Comparison of ENCODE assay signal across 9 mouse cellular contexts in the genomic region with DNA sequence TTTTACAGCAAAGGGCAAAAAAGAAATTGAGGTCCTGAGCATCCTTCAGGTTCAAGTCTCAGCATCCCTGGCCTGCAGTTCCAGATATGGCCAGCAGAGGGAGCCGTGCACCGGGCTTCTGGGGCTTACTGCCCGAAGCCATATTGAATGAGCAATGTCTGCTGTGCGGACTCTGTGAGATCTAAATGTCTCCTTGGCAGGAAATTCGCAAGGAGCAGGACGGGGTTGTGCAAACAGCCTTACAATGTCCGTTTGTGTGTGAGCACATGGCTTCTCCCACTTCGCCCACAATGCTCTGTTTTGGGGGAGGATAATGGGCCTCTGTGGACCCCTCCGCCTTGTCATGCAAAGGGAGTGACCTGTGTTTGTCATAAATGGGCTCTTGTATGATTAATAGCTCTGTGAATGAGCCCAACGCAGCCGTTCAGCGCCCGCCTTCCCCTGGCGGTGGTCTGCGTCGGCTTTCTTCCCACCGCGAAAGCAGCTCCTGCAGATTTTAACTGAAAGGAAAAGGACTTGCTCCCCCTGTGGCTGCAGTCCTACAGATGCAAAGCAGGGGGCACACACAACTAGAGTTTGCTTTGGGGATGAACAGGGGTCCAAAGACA.
A peak's percentile ranks its signal among the peaks of the same experiment; 100 is the strongest.
DNase-seq lines count a peak whose midpoint lies in the region; ATAC-seq and TF ChIP-seq lines count a peak whose summit lies in the region.
"Had no signal": no experiment of that assay in that cellular context is flagged by ENCODE, and none has a peak within 500 bp of the region (broad histone marks: within the 10 kb centered on the region; RNA-seq: fewer than 3 reads in every experiment).

No protein-coding gene starts in this region.

- TF ChIP-seq CTCF in forebrain, postnatal 0 days (IDR thresholded peaks at IDR 0.05; ENCODE audit: low read depth): peak; percentile 99

- H3K4me1 ChIP-seq in ES-E14 (ENCODE audit: control insufficient read depth in 2 of 2, insufficient read depth in 2 of 2, low read length in 2 of 2, poor library complexity in 1 of 2): peaks cover 2 to 10% of the 10 kb centered on the region in 2 experiments; a peak in 1 of 4 replicates
- H3K4me1 ChIP-seq in forebrain, postnatal 0 days (ENCODE audit: insufficient read depth): peaks cover 4% of the 10 kb centered on the region; the same call in 1 of the 2 replicates

- in situ Hi-C loops in ES-E14 (cut with MboI; ENCODE audit: low sequenced_read_pairs in 2 of 2, unreplicated experiment in 2 of 2): loop anchor here in 1 of 2 experiments (5.0 to 10.0 kb wide), 2 partner anchors 74 to 891 kb away; no protein-coding TSS in a partner anchor

- intact Hi-C loops in heart, postnatal 36 days (cut with DNase I): loop anchor here (1.0 to 5.0 kb wide), 4 partner anchors 73 to 892 kb away; a partner anchor contains a TSS

- no peak overlapping the region for H3K27ac ChIP-seq in ES-E14 (ENCODE audit: insufficient read depth, low read depth, low read length, poor library complexity, severe bottlenecking)
- peak overlapping the region; percentile 84 for H3K27ac ChIP-seq in forebrain, postnatal 0 days (ENCODE audit: low read depth, low read length)

- no peaks in the 10 kb centered on the region for H3K27me3 ChIP-seq in forebrain, postnatal 0 days (ENCODE audit: insufficient read depth, low read length)

- H3K9me3 ChIP-seq in ES-E14 (ENCODE audit: control insufficient read depth, insufficient read depth, low read depth, low read length): no peaks in the 10 kb centered on the region
- no peaks in the 10 kb centered on the region for H3K9me3 ChIP-seq in forebrain, postnatal 0 days (ENCODE audit: low read length)

- peak overlapping the region; percentile 52 for H3K4me2 ChIP-seq in forebrain, postnatal 0 days (ENCODE audit: low read depth)

- peak; percentile 77 for DNase-seq in ES-E14 (ENCODE audit: low read depth, low spot score)
- DNase-seq in cerebellum, adult 18-20 months: peak; percentile 88 to 93
- DNase-seq in forebrain, postnatal 0 days: peak; percentile 95
- peak; percentile 90 to 96 for DNase-seq in heart, postnatal 36 days
- DNase-seq in layer of hippocampus, adult 18-20 months (ENCODE audit: low spot score in 2 of 2): peak; percentile 86 to 95
- peak; percentile 79 to 85 for DNase-seq in lung, adult 18-20 months
- DNase-seq in thymus, adult 18-20 months: peak; percentile 74 to 78

- ATAC-seq in forebrain, postnatal 0 days: peak; percentile 88
- peak; percentile 73 for ATAC-seq in neutrophil, adult 5-6 weeks (ENCODE audit: extremely low read depth, insufficient number of reproducible peaks, low FRiP score, poor library complexity, severe bottlenecking)

- H3K36me3 ChIP-seq in ES-E14 (ENCODE audit: control insufficient read depth, insufficient read depth, low read length, poor library complexity, severe bottlenecking): no peaks in the 10 kb centered on the region; the same call in 1 of the 2 replicates
- H3K36me3 ChIP-seq in forebrain, postnatal 0 days (ENCODE audit: insufficient read depth): no peaks in the 10 kb centered on the region

- WGBS in forebrain, postnatal 0 days: 4% methylated on average over 18 of the region's 18 CpGs

- H3K9ac ChIP-seq in ES-E14 (ENCODE audit: insufficient read depth, low read depth, low read length, poor library complexity, severe bottlenecking): peak overlapping the region; percentile 21
- peak overlapping the region; percentile 54 for H3K9ac ChIP-seq in forebrain, postnatal 0 days

- H3K4me3 ChIP-seq in ES-E14 (ENCODE audit: insufficient read depth in 1 of 2, low read depth in 1 of 2, low read length in 2 of 2, poor library complexity in 1 of 2, severe bottlenecking in 1 of 2): peak overlapping the region; percentile 38 to 62
- H3K4me3 ChIP-seq in forebrain, postnatal 0 days (ENCODE audit: low read depth, low read length): peak overlapping the region; percentile 24
- H3K4me3 ChIP-seq: myocyte had no signal

TF ChIP-seq in ES-E14, 5 proteins besides CTCF, POLR2A, EP300 and RAD21:
- TF ChIP-seq ZC3H11A (IDR thresholded peaks at IDR 0.05; ENCODE audit: borderline replicate concordance, low read depth, low read length) (peak; percentile 87), HCFC1 (IDR thresholded peaks at IDR 0.05; ENCODE audit: borderline replicate concordance, insufficient read depth, low read length) (no peak), CHD2 (IDR thresholded peaks at IDR 0.05; ENCODE audit: low read depth, low read length) (no peak), ZNF384 (IDR thresholded peaks at IDR 0.05; ENCODE audit: low read depth, low read length) (no peak), MAFK (IDR thresholded peaks at IDR 0.05; ENCODE audit: insufficient read depth, low read depth, low read length) (no peak)
